Mouse (Mus musculus) myocyte (in vitro differentiated cells): ENCODE data around the gene Flot1.

Experiments
- CEBPB ChIP-seq: IDR thresholded peaks from 2 replicates; pipeline ENCODE4 v1.6.1; 2011; ENCODE audit warnings: mild to moderate bottlenecking, moderate library complexity; ENCODE audit not compliant: poor library complexity, insufficient read depth, severe bottlenecking
- E2F4 ChIP-seq: IDR thresholded peaks from one replicate; pipeline ENCODE4 v1.6.1; 2011; ENCODE audit warnings: mild to moderate bottlenecking, control low read depth, moderate library complexity; ENCODE audit not compliant: insufficient read depth
- MAX ChIP-seq: IDR thresholded peaks from one replicate; pipeline ENCODE4 v1.6.1; 2011; ENCODE audit warnings: low read depth, mild to moderate bottlenecking, control low read depth
- MYOD1 ChIP-seq, 3 experiments: IDR thresholded peaks; one replicate each; pipeline ENCODE4 v1.6.1; 2011; ENCODE audit warnings: control low read depth in 2 of 3, low read depth in 2 of 3, mild to moderate bottlenecking in 2 of 3, moderate library complexity in 1 of 3; ENCODE audit not compliant: insufficient read length in 2 of 3, control insufficient read depth in 1 of 3
- MYOG ChIP-seq, 3 experiments: IDR thresholded peaks; one replicate each; pipeline ENCODE4 v1.6.1; 2011; ENCODE audit warnings: control low read depth in 2 of 3, low read depth in 2 of 3, mild to moderate bottlenecking in 2 of 3; ENCODE audit not compliant: insufficient read length in 2 of 3, control insufficient read depth in 1 of 3, insufficient read depth in 1 of 3
- POLR2A ChIP-seq: IDR thresholded peaks from one replicate; pipeline ENCODE4 v1.6.1; 2011; ENCODE audit warnings: low read depth, mild to moderate bottlenecking, control low read depth, moderate library complexity; ENCODE audit not compliant: insufficient read length
- POLR2AphosphoS2 ChIP-seq: IDR thresholded peaks from one replicate; pipeline ENCODE4 v1.6.1; 2011; ENCODE audit warnings: low read depth, control low read depth; ENCODE audit not compliant: insufficient read length
- REST ChIP-seq: IDR thresholded peaks from one replicate; pipeline ENCODE4 v1.6.1; 2011; ENCODE audit warnings: mild to moderate bottlenecking, control low read depth, moderate library complexity; ENCODE audit not compliant: insufficient read depth, insufficient read length
- SRF ChIP-seq: IDR thresholded peaks from one replicate; pipeline ENCODE4 v1.6.1; 2011; ENCODE audit warnings: low read depth; ENCODE audit not compliant: control insufficient read depth, insufficient read length
- TCF12 ChIP-seq: IDR thresholded peaks from one replicate; pipeline ENCODE4 v1.6.1; 2011; ENCODE audit warnings: mild to moderate bottlenecking, control low read depth; ENCODE audit not compliant: poor library complexity, insufficient read depth, severe bottlenecking
- TCF3 ChIP-seq: IDR thresholded peaks from one replicate; pipeline ENCODE4 v1.6.1; 2011; ENCODE audit warnings: low read depth, control low read depth; ENCODE audit not compliant: insufficient read length
- USF1 ChIP-seq: IDR thresholded peaks from one replicate; pipeline ENCODE4 v1.6.1; 2011; ENCODE audit warnings: low read depth, mild to moderate bottlenecking, control low read depth, moderate library complexity

- TF ChIP-seq MAX: no peak
- TF ChIP-seq POLR2A: no peak
- TF ChIP-seq TCF12: no peak
- TF ChIP-seq E2F4: no peak
- TF ChIP-seq USF1: no peak
- no peak for TF ChIP-seq MYOD1 (IDR thresholded peaks at IDR 0.05; ENCODE audit: control insufficient read depth in 1 of 3, insufficient read length in 2 of 3, low read depth in 2 of 3)
- no peak for TF ChIP-seq CEBPB
- no peak for TF ChIP-seq REST
- no peak for TF ChIP-seq MYOG (IDR thresholded peaks at IDR 0.05; ENCODE audit: control insufficient read depth in 1 of 3, insufficient read depth in 1 of 3, insufficient read length in 2 of 3, low read depth in 2 of 3)
- no peak for TF ChIP-seq POLR2AphosphoS2
- no peak for TF ChIP-seq SRF
- TF ChIP-seq TCF3: no peak
These were observed 46.5 kb downstream of the Flot1 start for GRCm38 (mm10) chr17:35869346-35870067.
